Mouse (Mus musculus): ENCODE data around the gene Dnajc12. TPM values are rescaled to one million over a fixed set of nuclear protein-coding genes. Genes with fewer than 3 reads are reported as not detected.
"Not testable (repeated sequence)": the region's sequence is repeated elsewhere in the genome, so short reads cannot be mapped to it uniquely, and the experiment has no call there.

The Dnajc12 gene
- 10 to 100 TPM; 25.0 to 33.4 (median 27.9) TPM for total RNA-seq (2022)

- peak; percentile 47 to 78 for DNase-seq (ENCODE audit: low spot score in 2 of 2)
These were observed at the start of gene Dnajc12 for GRCm38 (mm10) chr10:63382372-63383279. Gene Dnajc12, plus strand, starts transcription at chr10:63382443.

- no peak for DNase-seq (ENCODE audit: low spot score in 2 of 2)
These were observed 45.3 kb upstream of the Dnajc12 start for GRCm38 (mm10) chr10:63336901-63337300.

- DNase-seq (ENCODE audit: low spot score in 2 of 2): no peak
These were observed 44.9 kb upstream of the Dnajc12 start for GRCm38 (mm10) chr10:63337326-63337725.

- DNase-seq (ENCODE audit: low spot score in 2 of 2): peak; percentile 16 to 20
These were observed 44.0 kb upstream of the Dnajc12 start for GRCm38 (mm10) chr10:63337951-63338836.

GRCm38 (mm10) chr10:63338914-63339643 lies 43.2 kb upstream of the Dnajc12 start:
- peak; percentile 64 to 76 for DNase-seq (ENCODE audit: low spot score in 2 of 2)

- no peak for DNase-seq (ENCODE audit: low spot score in 2 of 2)
These were observed 40.9 kb upstream of the Dnajc12 start for GRCm38 (mm10) chr10:63341351-63341750.

GRCm38 (mm10) chr10:63344751-63345150 lies 37.5 kb upstream of the Dnajc12 start:
- no peak for DNase-seq (ENCODE audit: low spot score in 2 of 2)

GRCm38 (mm10) chr10:63348291-63348690 lies 34.0 kb upstream of the Dnajc12 start:
- DNase-seq (ENCODE audit: low spot score in 2 of 2): no peak

GRCm38 (mm10) chr10:63350666-63351065 lies 31.6 kb upstream of the Dnajc12 start:
- no peak for DNase-seq (ENCODE audit: low spot score in 2 of 2)

GRCm38 (mm10) chr10:63351099-63351498 lies 31.1 kb upstream of the Dnajc12 start:
- DNase-seq (ENCODE audit: low spot score in 2 of 2): not testable (repeated sequence)

GRCm38 (mm10) chr10:63352111-63352510 lies 30.1 kb upstream of the Dnajc12 start:
- peak in 1 of 2 experiments; percentile 42 for DNase-seq (ENCODE audit: low spot score in 2 of 2)

GRCm38 (mm10) chr10:63360502-63360901 lies 21.7 kb upstream of the Dnajc12 start:
- DNase-seq (ENCODE audit: low spot score in 2 of 2): no peak

GRCm38 (mm10) chr10:63365918-63366455 lies 16.3 kb upstream of the Dnajc12 start:
- no peak for DNase-seq (ENCODE audit: low spot score in 2 of 2)

GRCm38 (mm10) chr10:63367386-63367785 lies 14.9 kb upstream of the Dnajc12 start:
- DNase-seq (ENCODE audit: low spot score in 2 of 2): no peak

GRCm38 (mm10) chr10:63368041-63368440 lies 14.2 kb upstream of the Dnajc12 start:
- no peak for DNase-seq (ENCODE audit: low spot score in 2 of 2)

- no peak for DNase-seq (ENCODE audit: low spot score in 2 of 2)
These were observed 5.9 kb upstream of the Dnajc12 start for GRCm38 (mm10) chr10:63376303-63376702.

GRCm38 (mm10) chr10:63377468-63377867 lies 4.8 kb upstream of the Dnajc12 start:
- DNase-seq (ENCODE audit: low spot score in 2 of 2): peak; percentile 30 to 40

- no peak for DNase-seq (ENCODE audit: low spot score in 2 of 2)
These were observed 3.1 kb upstream of the Dnajc12 start for GRCm38 (mm10) chr10:63378948-63379680.

GRCm38 (mm10) chr10:63381498-63382280 lies 554 bp upstream of the Dnajc12 start, which contains the start of gene Sirt1:
Gene Sirt1, minus strand, starts transcription at chr10:63381704.
- peak in 1 of 2 experiments; percentile 10 for DNase-seq (ENCODE audit: low spot score in 2 of 2)

All from left cerebral cortex, adult 8-10 months (tissue).